Mouse (Mus musculus) hindbrain, embryonic 12.5 days (tissue): Measurements from ENCODE around the gene Gm20388. TPM values are rescaled to one million over a fixed set of nuclear protein-coding genes. Genes with fewer than 3 reads are reported as not detected.

ENCODE experiments used
- ATAC-seq: fragments of 200-750 bp; cut with Nextera tagmentation; 2 replicates; pipeline ENCODE4 v1.8.0; 2017; ENCODE audit warnings: moderate TSS enrichment; ENCODE audit not compliant: low FRiP score
- H3K27ac ChIP-seq: fragments of 300-500 bp; sonication (generic); 2 replicates; pipeline ENCODE4 v1.5.1; 2016; ENCODE audit warnings: mild to moderate bottlenecking
- H3K27me3 ChIP-seq: fragments of 300-500 bp; sonication (generic); 2 replicates; pipeline ENCODE4 v1.6.1; 2016; ENCODE audit warnings: mild to moderate bottlenecking
- H3K36me3 ChIP-seq: fragments of 300-500 bp; sonication (generic); 2 replicates; pipeline ENCODE4 v1.6.1; 2016; ENCODE audit warnings: mild to moderate bottlenecking
- H3K4me1 ChIP-seq: fragments of 300-500 bp; sonication (generic); 2 replicates; pipeline ENCODE4 v1.6.1; 2016
- H3K4me2 ChIP-seq: fragments of 300-500 bp; sonication (generic); replicated peaks from 2 replicates; pipeline ENCODE4 v1.6.1; 2016; ENCODE audit warnings: mild to moderate bottlenecking
- H3K4me3 ChIP-seq: fragments of 300-500 bp; sonication (generic); 2 replicates; pipeline ENCODE4 v1.5.1; 2016; ENCODE audit warnings: mild to moderate bottlenecking
- H3K9ac ChIP-seq: fragments of 300-500 bp; sonication (generic); 2 replicates; pipeline ENCODE4 v1.6.1; 2016; ENCODE audit warnings: mild to moderate bottlenecking, moderate library complexity
- H3K9me3 ChIP-seq: fragments of 300-500 bp; sonication (generic); replicated peaks from 2 replicates; pipeline ENCODE4 v1.6.1; 2016; ENCODE audit warnings: mild to moderate bottlenecking
- WGBS: fragments of 180-500 bp; shearing (Covaris S2); methylation state at CpG from one replicate; pipeline ENCODE4 v1.1.7; 2016; 5-methylcytosine and 5-hydroxymethylcytosine counted together
- polyA plus RNA-seq: library from polyadenylated mRNA; unstranded; fragments of >200 nt; fragmentation: Nextera tagmentation; extraction: Ambion mirVana; gene quantifications from 2 replicates; pipeline ENCODE4 v1.2.1, GENCODE M21; 2016

Gm20388 gene
- polyA plus RNA-seq, 1 experiment from 2014 or later, result not detected

DNA sequence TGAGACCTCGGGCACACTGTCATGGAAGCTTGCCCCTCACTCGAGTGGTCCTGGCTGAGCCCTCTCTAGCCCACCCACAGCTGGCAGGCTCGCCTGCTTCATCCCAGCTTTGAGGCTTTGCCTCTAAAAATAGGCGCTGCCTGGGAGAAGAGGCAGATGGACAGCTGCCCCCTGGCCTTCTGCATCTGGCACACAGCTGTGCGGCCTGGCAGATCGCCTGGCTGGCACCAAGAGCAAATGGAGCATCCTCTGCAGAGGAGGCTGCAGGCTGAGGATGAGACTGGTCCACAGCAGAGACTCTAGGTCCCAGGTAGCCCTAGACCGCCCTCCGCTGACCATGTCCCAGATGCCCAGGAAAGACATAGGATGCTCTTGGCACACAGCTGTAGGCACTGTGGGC, 2805.9 kb downstream of the Gm20388 start:
- Histone ChIP-seq H3K4me2 (no peak overlapping the region), H3K27ac (no peak overlapping the region), H3K36me3 (no peaks in the 10 kb centered on the region), H3K27me3 (peaks cover 23% of the 10 kb centered on the region), H3K4me1 (peaks cover 23% of the 10 kb centered on the region), H3K9ac (no peak overlapping the region), H3K4me3 (no peak overlapping the region), H3K9me3 (no peaks in the 10 kb centered on the region)
- no peak for ATAC-seq
- 76% methylated on average over 8 of the region's 8 CpGs for WGBS

DNA sequence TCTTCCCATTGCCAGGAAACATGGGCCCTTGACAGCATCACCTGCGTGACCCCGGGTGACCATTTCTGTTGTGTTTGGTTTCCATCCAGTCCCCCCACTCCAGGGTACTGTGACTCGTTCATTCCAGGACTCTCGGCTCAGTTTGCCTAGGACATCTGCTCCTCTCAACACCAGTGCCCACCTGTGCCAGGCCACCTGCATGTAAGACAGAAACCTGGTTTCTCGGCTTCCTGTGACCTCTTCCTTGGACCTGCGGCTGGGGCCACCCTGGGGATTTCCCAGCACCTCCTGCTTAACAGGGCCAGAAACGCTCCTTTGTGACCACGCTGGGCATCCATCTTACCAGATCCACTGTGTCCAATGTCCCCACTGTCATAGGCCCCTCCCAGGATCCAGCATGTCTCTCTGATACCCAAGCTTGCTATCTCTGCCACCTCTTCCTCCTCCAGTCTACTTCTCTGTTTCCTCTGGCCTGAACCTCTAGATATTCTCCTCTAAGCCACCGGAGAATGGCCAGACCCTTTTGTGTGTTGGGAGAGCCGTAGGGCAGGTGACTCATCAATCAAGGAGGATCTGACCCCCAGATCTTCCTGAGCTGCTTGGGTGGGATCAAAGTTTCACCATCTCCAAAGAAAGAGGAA, 2807.3 kb downstream of the Gm20388 start:
- Histone ChIP-seq H3K9me3 (no peaks in the 10 kb centered on the region), H3K27ac (no peak overlapping the region), H3K4me1 (peaks cover 24% of the 10 kb centered on the region), H3K36me3 (no peaks in the 10 kb centered on the region), H3K27me3 (peaks cover 33% of the 10 kb centered on the region), H3K4me3 (no peak overlapping the region), H3K9ac (no peak overlapping the region), H3K4me2 (no peak overlapping the region)
- 80% methylated on average over 10 of the region's 10 CpGs for WGBS
- no peak for ATAC-seq

DNA sequence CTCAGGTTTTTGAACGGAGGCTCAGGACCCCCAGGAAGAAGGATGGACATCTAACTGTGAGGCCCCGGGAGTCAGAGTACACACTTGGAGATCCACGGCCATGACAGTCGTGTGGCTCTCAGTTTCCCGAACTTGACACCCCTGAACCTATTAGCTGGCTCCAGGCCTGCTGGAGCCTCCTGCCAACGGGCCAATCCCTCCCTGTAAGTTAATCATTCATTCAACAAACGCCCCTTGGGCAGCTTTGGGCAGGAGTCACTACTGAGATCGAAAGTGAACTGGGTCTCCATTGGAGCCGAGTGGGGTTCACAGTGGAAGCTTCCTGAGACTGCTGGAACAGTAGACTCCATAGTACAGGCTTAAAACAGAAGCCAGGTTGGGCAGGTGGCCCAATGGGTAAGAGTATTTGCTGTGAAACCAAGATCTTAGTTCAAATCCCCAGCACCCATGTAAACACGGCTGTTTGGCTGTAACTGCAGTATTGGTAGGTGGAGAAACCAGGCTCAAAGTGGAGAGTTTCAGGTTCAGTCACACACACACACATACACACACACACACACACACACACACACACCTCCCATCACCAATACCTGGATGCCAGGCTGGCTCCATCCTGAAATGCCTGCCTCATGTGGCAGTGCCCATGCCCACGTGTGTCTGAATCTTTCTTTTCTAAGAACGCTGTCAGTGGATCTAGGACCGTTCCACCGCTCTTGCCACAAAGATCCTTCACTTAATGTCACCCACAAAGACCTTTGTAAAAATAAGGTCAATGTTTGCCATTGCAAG, 2808.3 kb downstream of the Gm20388 start:
- H3K4me2 ChIP-seq, result no peak overlapping the region
- 81% methylated on average over 14 of the region's 14 CpGs for WGBS
- H3K9ac ChIP-seq, result no peak overlapping the region
- H3K27ac ChIP-seq, result no peak overlapping the region
- H3K27me3 ChIP-seq, result peaks cover 33% of the 10 kb centered on the region
- H3K9me3 ChIP-seq, result no peaks in the 10 kb centered on the region
- H3K4me3 ChIP-seq, result no peak overlapping the region
- peaks cover 24% of the 10 kb centered on the region for H3K4me1 ChIP-seq
- no peaks in the 10 kb centered on the region for H3K36me3 ChIP-seq
- ATAC-seq, result no peak

DNA sequence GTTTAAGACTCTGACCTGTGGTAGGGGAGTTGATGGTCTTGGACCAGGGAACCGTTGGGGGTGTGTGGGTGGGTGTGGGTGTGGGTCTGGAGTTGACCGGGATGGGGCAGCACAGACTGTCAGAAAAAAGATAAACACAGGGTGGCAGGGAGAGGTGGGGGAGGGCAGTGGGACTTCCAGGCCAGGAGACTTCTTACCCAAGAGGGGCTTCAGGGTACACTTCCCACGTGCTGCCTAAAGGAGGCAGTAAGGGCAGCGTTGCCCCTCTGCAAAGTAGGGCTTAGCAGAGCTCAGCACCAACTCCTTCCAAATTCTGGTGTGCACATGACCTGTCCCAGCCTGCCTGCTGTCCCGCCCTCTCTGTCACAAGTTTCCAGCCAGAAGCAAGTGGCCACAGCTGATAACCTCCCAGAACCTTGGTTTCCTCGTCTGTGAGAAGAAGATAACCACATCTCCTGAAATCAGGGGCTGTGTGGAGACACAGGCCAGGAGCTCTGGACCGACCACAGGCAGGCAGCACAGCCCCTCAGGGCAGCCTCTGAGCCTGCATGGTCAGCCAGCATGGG, 2808.9 kb downstream of the Gm20388 start:
- Histone ChIP-seq H3K27me3 (peaks cover 33% of the 10 kb centered on the region), H3K36me3 (no peaks in the 10 kb centered on the region), H3K4me2 (peak overlapping the region; percentile 31; the same call in 1 of the 2 replicates), H3K9ac (0 out of 2 replicates have a peak overlapping the region, but pooled peaks have one; percentile 23), H3K4me3 (no peak overlapping the region), H3K4me1 (peaks cover 24% of the 10 kb centered on the region), H3K9me3 (no peaks in the 10 kb centered on the region), H3K27ac (peak overlapping the region; percentile 81)
- WGBS, result 29% methylated on average over 7 of the region's 7 CpGs
- ATAC-seq, result peak; percentile 61

DNA sequence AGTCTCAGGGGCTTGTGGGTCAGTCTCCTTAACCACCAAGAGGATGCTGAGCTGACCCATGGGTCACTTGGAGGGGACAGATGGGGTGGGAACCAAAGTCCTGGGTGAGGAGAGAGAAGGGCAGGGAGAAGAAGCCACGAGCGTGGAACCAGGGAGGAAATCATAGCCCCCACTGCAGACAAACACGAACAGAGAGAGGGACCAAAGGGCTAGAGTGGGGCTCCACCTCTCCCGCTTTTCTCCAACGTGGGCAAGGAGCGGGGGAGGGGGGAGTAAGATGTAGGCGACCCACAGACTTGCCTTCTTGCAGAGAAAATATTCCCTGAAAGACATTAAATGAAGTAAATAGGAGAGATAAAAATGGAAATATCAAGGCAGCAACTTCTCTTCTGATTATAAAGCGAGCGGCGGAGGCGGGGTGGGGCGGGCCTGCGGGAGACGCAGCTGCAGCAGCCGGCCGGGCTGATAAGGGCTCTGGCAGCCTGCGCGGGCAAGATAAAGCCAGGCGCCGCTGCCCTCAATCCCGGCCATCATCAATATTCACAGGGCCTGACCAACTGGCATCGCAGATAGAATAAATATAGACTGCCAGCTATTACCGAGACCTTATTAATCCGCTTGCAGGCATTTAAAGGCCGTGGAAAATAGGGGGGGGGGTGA, 2809.6 kb downstream of the Gm20388 start:
- WGBS, result 10% methylated on average over 25 of the region's 25 CpGs
- H3K36me3 ChIP-seq, result no peaks in the 10 kb centered on the region
- H3K4me3 ChIP-seq, result no peak overlapping the region
- 0 out of 2 replicates have a peak overlapping the region, but pooled peaks have one; percentile 23 for H3K9ac ChIP-seq
- peak overlapping the region; percentile 81 for H3K27ac ChIP-seq
- no peaks in the 10 kb centered on the region for H3K9me3 ChIP-seq
- H3K4me2 ChIP-seq, result peak overlapping the region; percentile 31
- ATAC-seq, result peak; percentile 66
- peaks cover 33% of the 10 kb centered on the region for H3K27me3 ChIP-seq
- peaks cover 24% of the 10 kb centered on the region for H3K4me1 ChIP-seq

DNA sequence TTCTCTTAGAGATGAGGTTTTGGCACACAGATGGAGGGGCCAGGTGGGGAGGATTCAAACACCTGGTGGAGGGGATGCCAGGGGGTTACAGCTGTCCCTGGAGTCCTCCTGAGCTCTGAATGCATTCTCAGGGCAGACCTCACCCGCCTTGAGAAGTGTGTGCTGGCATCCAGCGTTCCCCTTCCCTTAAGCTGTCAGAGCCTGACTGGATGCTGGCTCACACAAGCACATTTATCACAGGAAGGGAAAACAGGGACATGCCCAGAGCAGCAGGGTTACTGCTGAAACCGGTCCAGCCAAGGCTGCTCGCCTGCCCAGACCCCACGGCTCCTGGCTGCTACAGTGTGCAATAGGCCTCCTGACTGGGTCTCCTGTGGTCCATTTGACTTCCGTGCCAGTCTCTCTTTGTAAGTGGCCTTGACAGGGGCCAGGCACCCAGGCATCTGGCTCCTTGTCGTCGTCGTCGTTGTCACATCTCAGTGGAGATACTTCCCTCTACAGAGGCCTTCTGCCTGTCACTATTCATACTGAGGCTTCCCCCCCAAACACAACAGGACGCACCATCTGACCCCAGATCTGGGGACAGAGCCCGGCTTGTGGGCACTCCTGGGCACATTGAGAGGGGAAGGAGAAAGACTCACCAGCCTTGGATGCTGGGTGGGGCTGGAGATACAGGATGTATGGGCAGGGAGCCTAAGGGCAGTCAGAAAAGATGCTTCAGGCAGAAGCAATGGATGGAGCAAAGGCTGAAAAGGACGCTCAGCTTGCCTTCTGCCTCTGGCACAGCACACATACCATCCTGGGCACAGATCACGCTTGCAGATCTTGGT, 2810.4 kb downstream of the Gm20388 start:
- Histone ChIP-seq H3K27me3 (peaks cover 30% of the 10 kb centered on the region), H3K36me3 (no peaks in the 10 kb centered on the region), H3K4me3 (no peak overlapping the region), H3K9me3 (no peaks in the 10 kb centered on the region), H3K9ac (0 out of 2 replicates have a peak overlapping the region, but pooled peaks have one; percentile 36), H3K4me2 (peak overlapping the region; percentile 31; the same call in 1 of the 2 replicates), H3K27ac (peak overlapping the region; percentile 81), H3K4me1 (peaks cover 24% of the 10 kb centered on the region)
- peak; percentile 32 for ATAC-seq
- 57% methylated on average over 14 of the region's 14 CpGs for WGBS

DNA sequence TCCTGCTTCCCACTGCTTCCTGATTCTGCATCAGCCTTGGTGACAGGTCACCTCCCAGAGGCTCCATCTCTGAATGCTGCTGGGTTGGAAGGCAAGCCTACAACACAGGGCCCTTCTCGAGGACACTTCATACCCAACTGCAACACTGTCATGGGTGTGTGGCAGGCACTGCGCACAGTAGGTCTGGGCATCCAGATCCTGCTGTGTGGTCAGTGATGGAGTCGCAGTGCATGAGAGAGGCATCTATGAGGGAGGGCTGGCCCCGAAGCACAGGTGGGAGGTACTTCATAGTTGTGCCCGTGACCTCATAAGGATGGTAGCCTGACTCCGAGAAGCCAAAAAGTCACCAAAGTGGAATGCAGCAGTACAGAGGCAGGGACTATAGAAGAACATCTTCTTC, 2814.5 kb downstream of the Gm20388 start:
- H3K9me3 ChIP-seq, result no peaks in the 10 kb centered on the region
- H3K4me2 ChIP-seq, result no peak overlapping the region
- no peak for ATAC-seq
- H3K4me1 ChIP-seq, result peaks cover 17% of the 10 kb centered on the region
- no peak overlapping the region for H3K4me3 ChIP-seq
- H3K27me3 ChIP-seq, result peaks cover 27% of the 10 kb centered on the region
- no peaks in the 10 kb centered on the region for H3K36me3 ChIP-seq
- WGBS, result 88% methylated on average over 6 of the region's 6 CpGs
- H3K27ac ChIP-seq, result no peak overlapping the region
- no peak overlapping the region for H3K9ac ChIP-seq

DNA sequence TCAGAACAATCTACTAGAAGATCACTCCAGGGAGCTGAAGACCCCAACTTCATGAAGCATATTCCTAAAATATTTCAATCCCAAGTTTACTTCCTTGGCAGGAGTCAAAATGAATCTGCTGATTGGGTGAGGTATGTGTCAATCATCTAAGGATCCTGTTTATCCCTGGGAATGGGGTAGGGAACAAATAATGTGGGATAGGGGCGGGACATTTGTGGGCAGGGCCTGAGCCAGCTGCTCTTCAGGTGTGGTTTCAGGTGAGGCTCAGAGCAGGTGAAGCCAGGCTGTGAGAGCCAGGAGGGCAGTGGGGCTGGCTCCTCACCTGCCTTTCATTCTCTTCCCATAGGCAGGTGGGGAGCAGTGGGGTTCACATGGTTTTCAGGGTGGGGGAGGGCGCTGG, 2816.1 kb downstream of the Gm20388 start:
- H3K36me3 ChIP-seq, result no peaks in the 10 kb centered on the region
- H3K27ac ChIP-seq, result no peak overlapping the region
- 50% methylated on average over 2 of the region's 2 CpGs for WGBS
- no peak overlapping the region for H3K4me3 ChIP-seq
- ATAC-seq, result no peak
- H3K9me3 ChIP-seq, result no peaks in the 10 kb centered on the region
- H3K4me2 ChIP-seq, result no peak overlapping the region
- peaks cover 16% of the 10 kb centered on the region for H3K27me3 ChIP-seq
- no peak overlapping the region for H3K9ac ChIP-seq
- H3K4me1 ChIP-seq, result peaks cover 3% of the 10 kb centered on the region; the same call in 1 of the 2 replicates

DNA sequence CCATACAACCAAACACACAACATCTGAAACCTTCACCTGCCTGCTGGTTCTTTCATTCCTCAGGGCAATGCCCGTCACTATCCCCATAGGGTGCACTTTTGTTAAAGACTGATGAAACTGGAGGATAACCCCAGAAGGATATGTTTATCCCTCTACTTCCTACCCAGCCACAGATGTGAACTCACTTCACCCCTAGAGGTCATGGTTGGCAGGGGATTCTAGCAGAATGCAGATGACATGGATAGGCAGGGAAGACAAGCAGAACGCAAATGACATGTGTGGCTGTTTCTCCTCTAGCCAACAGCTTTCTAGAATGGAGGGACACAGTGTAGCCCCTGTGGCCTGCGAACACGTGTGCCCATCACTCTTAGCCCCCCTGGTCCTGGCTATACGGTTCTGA, 2816.8 kb downstream of the Gm20388 start:
- Histone ChIP-seq H3K4me1 (0 out of 2 replicates have a peak, but pooled peaks cover 3% of the 10 kb centered on the region), H3K36me3 (no peaks in the 10 kb centered on the region), H3K27me3 (peaks cover 12% of the 10 kb centered on the region; the same call in 1 of the 2 replicates), H3K4me2 (no peak overlapping the region), H3K27ac (no peak overlapping the region), H3K9ac (no peak overlapping the region), H3K9me3 (no peaks in the 10 kb centered on the region), H3K4me3 (no peak overlapping the region)
- WGBS, result 61% methylated on average over 5 of the region's 5 CpGs
- ATAC-seq, result no peak

DNA sequence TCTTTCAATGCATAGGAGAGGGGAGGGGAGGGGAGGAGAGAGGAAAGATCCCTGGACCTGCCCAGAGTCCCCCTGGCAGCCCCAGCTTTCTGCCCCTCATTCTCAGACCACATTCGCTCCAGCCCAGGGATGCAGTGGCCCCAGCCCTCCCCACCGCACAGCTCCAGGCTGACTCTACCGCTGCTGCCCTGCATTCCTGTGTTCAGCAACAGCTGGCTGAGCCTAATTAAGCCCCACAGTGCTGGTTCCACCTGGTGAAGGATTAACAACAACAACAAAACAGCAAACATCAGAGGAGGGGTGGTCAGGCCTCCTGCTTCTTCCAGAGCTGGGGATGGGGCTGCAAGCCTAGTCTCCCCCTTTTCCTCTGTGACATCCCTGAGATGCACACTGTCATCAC, 2818.0 kb downstream of the Gm20388 start:
- no peak overlapping the region for H3K27ac ChIP-seq
- H3K36me3 ChIP-seq, result no peaks in the 10 kb centered on the region
- H3K27me3 ChIP-seq, result peaks cover 9% of the 10 kb centered on the region; the same call in 1 of the 2 replicates
- ATAC-seq, result no peak
- H3K9me3 ChIP-seq, result no peaks in the 10 kb centered on the region
- WGBS, result 30% methylated on average over 3 of the region's 3 CpGs
- 0 out of 2 replicates have a peak, but pooled peaks cover 4% of the 10 kb centered on the region for H3K4me1 ChIP-seq
- no peak overlapping the region for H3K4me2 ChIP-seq
- no peak overlapping the region for H3K4me3 ChIP-seq
- H3K9ac ChIP-seq, result no peak overlapping the region

DNA sequence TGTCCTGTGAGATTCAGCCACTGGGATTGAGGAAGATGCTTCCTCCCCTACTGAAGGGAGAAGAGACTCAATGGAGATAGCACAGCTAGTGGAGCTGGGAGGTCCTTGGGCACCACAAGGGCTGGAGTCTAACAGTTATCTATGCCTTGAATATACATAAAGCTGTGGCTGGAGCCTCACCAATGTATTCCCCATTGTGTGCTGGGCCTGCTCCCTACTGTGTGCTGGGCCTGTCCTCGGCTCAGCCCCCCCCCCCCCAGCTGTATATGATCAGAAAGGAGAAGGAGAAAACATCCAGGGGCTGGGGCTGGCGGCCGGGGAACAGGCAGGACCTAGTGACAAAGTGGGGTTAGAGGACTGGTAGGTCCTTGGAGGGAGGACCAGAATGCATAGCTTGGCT, 2824.5 kb downstream of the Gm20388 start:
- WGBS, result 49% methylated on average over 3 of the region's 3 CpGs
- Histone ChIP-seq H3K9ac (no peak overlapping the region), H3K4me3 (no peak overlapping the region), H3K36me3 (no peaks in the 10 kb centered on the region), H3K9me3 (no peaks in the 10 kb centered on the region), H3K4me2 (no peak overlapping the region), H3K27me3 (peaks cover 15% of the 10 kb centered on the region; the same call in 1 of the 2 replicates), H3K27ac (no peak overlapping the region), H3K4me1 (peaks cover 49% of the 10 kb centered on the region)
- ATAC-seq, result no peak
